Mouse (Mus musculus) intestine, embryonic 16.5 days (tissue): Measurements from ENCODE around the gene Stard7. TPM values are rescaled to one million over a fixed set of nuclear protein-coding genes. Genes with fewer than 3 reads are reported as not detected.

Experiments
- ATAC-seq: fragments of 200-750 bp; cut with Nextera tagmentation; 2 replicates; pipeline ENCODE4 v1.8.0; 2017; ENCODE audit warnings: moderate TSS enrichment, moderate library complexity
- H3K27ac ChIP-seq: fragments of 300-500 bp; sonication (generic); 2 replicates; pipeline ENCODE4 v1.5.1; 2014; ENCODE audit warnings: mild to moderate bottlenecking, low read length
- H3K27me3 ChIP-seq: fragments of 300-500 bp; sonication (generic); replicated peaks from 2 replicates; pipeline ENCODE4 v1.6.1; 2014; ENCODE audit warnings: low read length, control low read depth, mixed read lengths; ENCODE audit not compliant: control insufficient read depth, insufficient read depth
- H3K36me3 ChIP-seq: fragments of 300-500 bp; sonication (generic); 2 replicates; pipeline ENCODE4 v1.6.1; 2014; ENCODE audit warnings: low read length, control low read depth; ENCODE audit not compliant: control insufficient read depth, insufficient read depth
- H3K4me1 ChIP-seq: fragments of 300-500 bp; sonication (generic); 2 replicates; pipeline ENCODE4 v1.6.1; 2014; ENCODE audit warnings: low read length, control low read depth, mixed read lengths; ENCODE audit not compliant: control insufficient read depth, insufficient read depth
- H3K4me2 ChIP-seq: fragments of 300-500 bp; sonication (generic); 2 replicates; pipeline ENCODE4 v1.6.1; 2014; ENCODE audit warnings: low read depth, low read length, control low read depth
- H3K4me3 ChIP-seq: fragments of 300-500 bp; sonication (generic); 2 replicates; pipeline ENCODE4 v1.5.1; 2014; ENCODE audit warnings: mild to moderate bottlenecking, low read length
- H3K9ac ChIP-seq: fragments of 300-500 bp; sonication (generic); 2 replicates; pipeline ENCODE4 v1.6.1; 2014; ENCODE audit warnings: low read depth, low read length
- H3K9me3 ChIP-seq: fragments of 300-500 bp; sonication (generic); 2 replicates; pipeline ENCODE4 v1.6.1; 2016; ENCODE audit warnings: low read length, control low read depth; ENCODE audit not compliant: control insufficient read depth
- WGBS: fragments of 180-500 bp; shearing (Covaris S2); extraction: QIAGEN DNeasy Blood & Tissue Kit; methylation state at CpG from one replicate; pipeline ENCODE4 v1.1.7; 2014; 5-methylcytosine and 5-hydroxymethylcytosine counted together
- polyA plus RNA-seq: library from polyadenylated mRNA; unstranded; fragments of >200 nt; fragmentation: Nextera tagmentation; extraction: Ambion mirVana; gene quantifications from 2 replicates; pipeline ENCODE4 v1.2.1, GENCODE M21; 2015

Stard7 gene
- polyA plus RNA-seq, 1 experiment from 2014 or later: 77.6 TPM

GRCm38 (mm10) chr2:127251880-127252527 lies 18.0 kb upstream of the Stard7 start:
- Histone ChIP-seq H3K27ac (no peak overlapping the region), H3K9ac (no peak overlapping the region), H3K4me2 (no peak overlapping the region), H3K4me1 (peaks cover 15% of the 10 kb centered on the region; the same call in 1 of the 2 replicates), H3K9me3 (no peaks in the 10 kb centered on the region), H3K27me3 (no peaks in the 10 kb centered on the region), H3K4me3 (no peak overlapping the region), H3K36me3 (no peaks in the 10 kb centered on the region; the same call in 1 of the 2 replicates)
- 64% methylated on average over 3 of the region's 3 CpGs for WGBS
- ATAC-seq: no peak

- no peak overlapping the region for H3K4me3 ChIP-seq
- H3K4me1 ChIP-seq: peaks cover 15% of the 10 kb centered on the region; the same call in 1 of the 2 replicates
- ATAC-seq: no peak
- no peak overlapping the region for H3K4me2 ChIP-seq
- WGBS: 74% methylated on average over 5 of the region's 5 CpGs
- H3K27ac ChIP-seq: no peak overlapping the region
- H3K27me3 ChIP-seq: no peaks in the 10 kb centered on the region
- H3K36me3 ChIP-seq: no peaks in the 10 kb centered on the region; the same call in 1 of the 2 replicates
- H3K9me3 ChIP-seq: no peaks in the 10 kb centered on the region
- H3K9ac ChIP-seq: no peak overlapping the region
These were observed 17.2 kb upstream of the Stard7 start for GRCm38 (mm10) chr2:127252787-127253186.

- Histone ChIP-seq H3K27ac (no peak overlapping the region), H3K36me3 (no peaks in the 10 kb centered on the region; the same call in none of the 2 replicates), H3K9ac (no peak overlapping the region; the same call in 1 of the 2 replicates), H3K27me3 (no peaks in the 10 kb centered on the region), H3K4me3 (no peak overlapping the region), H3K4me2 (no peak overlapping the region), H3K4me1 (peaks cover 7% of the 10 kb centered on the region; the same call in 1 of the 2 replicates), H3K9me3 (no peaks in the 10 kb centered on the region)
- 85% methylated on average over 3 of the region's 3 CpGs for WGBS
- ATAC-seq: no peak
These were observed 15.3 kb upstream of the Stard7 start for GRCm38 (mm10) chr2:127254604-127255134.

- H3K9ac ChIP-seq: no peak overlapping the region
- H3K4me2 ChIP-seq: no peak overlapping the region
- H3K4me1 ChIP-seq: peaks cover 7% of the 10 kb centered on the region; the same call in 1 of the 2 replicates
- H3K36me3 ChIP-seq: no peaks in the 10 kb centered on the region; the same call in none of the 2 replicates
- 84% methylated on average over 6 of the region's 6 CpGs for WGBS
- H3K27ac ChIP-seq: no peak overlapping the region
- ATAC-seq: no peak
- no peak overlapping the region for H3K4me3 ChIP-seq
- H3K27me3 ChIP-seq: no peaks in the 10 kb centered on the region
- no peaks in the 10 kb centered on the region for H3K9me3 ChIP-seq
These were observed 14.7 kb upstream of the Stard7 start for GRCm38 (mm10) chr2:127255294-127255693.

GRCm38 (mm10) chr2:127259340-127259739 lies 10.7 kb upstream of the Stard7 start:
- Histone ChIP-seq H3K9ac (no peak overlapping the region), H3K27ac (no peak overlapping the region), H3K27me3 (no peaks in the 10 kb centered on the region), H3K4me3 (no peak overlapping the region), H3K4me1 (no peaks in the 10 kb centered on the region), H3K36me3 (no peaks in the 10 kb centered on the region; the same call in none of the 2 replicates), H3K4me2 (no peak overlapping the region), H3K9me3 (no peaks in the 10 kb centered on the region)
- WGBS: 84% methylated on average over 5 of the region's 5 CpGs
- no peak for ATAC-seq

- Histone ChIP-seq H3K9me3 (no peaks in the 10 kb centered on the region), H3K4me3 (no peak overlapping the region), H3K9ac (no peak overlapping the region), H3K4me1 (no peaks in the 10 kb centered on the region), H3K4me2 (no peak overlapping the region), H3K27ac (no peak overlapping the region), H3K27me3 (no peaks in the 10 kb centered on the region), H3K36me3 (no peaks in the 10 kb centered on the region; the same call in 1 of the 2 replicates)
- ATAC-seq: no peak
These were observed 7.5 kb upstream of the Stard7 start for GRCm38 (mm10) chr2:127262480-127262879.

- ATAC-seq: no peak
- no peaks in the 10 kb centered on the region for H3K36me3 ChIP-seq
- no peaks in the 10 kb centered on the region for H3K27me3 ChIP-seq
- no peak overlapping the region for H3K9ac ChIP-seq
- H3K27ac ChIP-seq: no peak overlapping the region
- H3K4me2 ChIP-seq: no peak overlapping the region
- no peaks in the 10 kb centered on the region for H3K9me3 ChIP-seq
- H3K4me1 ChIP-seq: peaks cover 3% of the 10 kb centered on the region
- 44% methylated on average over 4 of the region's 4 CpGs for WGBS
- H3K4me3 ChIP-seq: no peak overlapping the region
These were observed 2.2 kb upstream of the Stard7 start for GRCm38 (mm10) chr2:127267854-127268253.

GRCm38 (mm10) chr2:127270300-127271041 lies 453 bp downstream of the Stard7 start:
- Histone ChIP-seq H3K36me3 (no peaks in the 10 kb centered on the region), H3K4me3 (peak overlapping the region; percentile 87), H3K4me2 (peak overlapping the region; percentile 80), H3K9ac (peak overlapping the region; percentile 93), H3K9me3 (no peaks in the 10 kb centered on the region), H3K27ac (peak overlapping the region; percentile 98), H3K4me1 (peaks cover 13% of the 10 kb centered on the region), H3K27me3 (no peaks in the 10 kb centered on the region)
- peak; percentile 94 for ATAC-seq
- WGBS: under 1% methylated on average over 66 of the region's 75 CpGs

GRCm38 (mm10) chr2:127271042-127271515 lies 1.1 kb downstream of the Stard7 start:
- peak overlapping the region; percentile 80 for H3K4me2 ChIP-seq
- H3K4me1 ChIP-seq: peaks cover 15% of the 10 kb centered on the region
- no peaks in the 10 kb centered on the region for H3K9me3 ChIP-seq
- no peak for ATAC-seq
- H3K4me3 ChIP-seq: peak overlapping the region; percentile 87
- H3K9ac ChIP-seq: peak overlapping the region; percentile 93
- H3K27ac ChIP-seq: peak overlapping the region; percentile 98; the same call in 1 of the 2 replicates
- no peaks in the 10 kb centered on the region for H3K27me3 ChIP-seq
- H3K36me3 ChIP-seq: no peaks in the 10 kb centered on the region
- WGBS: 7% methylated on average over 8 of the region's 8 CpGs
